In genomic region chr3:106548971-106549370, GRCm38 (mm10) we compare ENCODE assay signal across 8 mouse cellular contexts. TPM values are rescaled to one million over a fixed set of nuclear protein-coding genes. Genes with fewer than 3 reads are reported as not detected.
A peak's percentile ranks its signal among the peaks of the same experiment; 100 is the strongest.
DNase-seq lines count a peak whose midpoint lies in the region; ATAC-seq and TF ChIP-seq lines count a peak whose summit lies in the region.

No protein-coding gene starts in this region.

- no peak overlapping the region for H3K4me3 ChIP-seq in embryonic facial prominence, embryonic 12.5 days
- no peak overlapping the region for H3K4me3 ChIP-seq in intestine, embryonic 15.5 days (replicated peaks)
- H3K4me3 ChIP-seq in midbrain, embryonic 14.5 days (replicated peaks; ENCODE audit: low read depth, low read length) = no peak overlapping the region; the same call in 1 of the 2 replicates
- no peak overlapping the region for H3K4me3 ChIP-seq in thymus, adult 2 months (ENCODE audit: control insufficient read depth, insufficient read depth, low read length)

- no peaks in the 10 kb centered on the region for H3K9me3 ChIP-seq in embryonic facial prominence, embryonic 12.5 days
- no peaks in the 10 kb centered on the region for H3K9me3 ChIP-seq in intestine, embryonic 15.5 days
- no peaks in the 10 kb centered on the region for H3K9me3 ChIP-seq in midbrain, embryonic 14.5 days (ENCODE audit: control insufficient read depth, low read length)

- H3K27ac ChIP-seq in embryonic facial prominence, embryonic 12.5 days = no peak overlapping the region
- H3K27ac ChIP-seq in intestine, embryonic 15.5 days = no peak overlapping the region
- H3K27ac ChIP-seq in midbrain, embryonic 14.5 days (replicated peaks; ENCODE audit: low read depth, low read length) = no peak overlapping the region
- H3K27ac ChIP-seq in thymus, adult 2 months (ENCODE audit: control insufficient read depth, insufficient read depth, low read length) = no peak overlapping the region

- H3K9ac ChIP-seq in embryonic facial prominence, embryonic 12.5 days = no peak overlapping the region
- H3K9ac ChIP-seq in intestine, embryonic 15.5 days = no peak overlapping the region
- H3K9ac ChIP-seq in midbrain, embryonic 14.5 days (replicated peaks; ENCODE audit: low read length) = no peak overlapping the region

- peak overlapping the region; percentile 32 for H3K4me2 ChIP-seq in embryonic facial prominence, embryonic 12.5 days (replicated peaks)
- peak overlapping the region; percentile 57 for H3K4me2 ChIP-seq in intestine, embryonic 15.5 days (replicated peaks)
- H3K4me2 ChIP-seq in midbrain, embryonic 14.5 days (ENCODE audit: low read length) = peak overlapping the region; percentile 71

- DNase-seq in kidney, adult 11 months = peak; percentile 15
- DNase-seq in kidney, postnatal 10 days = no peak
- no peak for DNase-seq in midbrain, embryonic 14.5 days
- no peak for DNase-seq in thymus, postnatal 4 days
- DNase-seq in thymus, adult 2 months = no peak

- no peak for ATAC-seq in embryonic facial prominence, embryonic 12.5 days (ENCODE audit: insufficient number of reproducible peaks, insufficient read depth, low FRiP score, low TSS enrichment)
- no peak for ATAC-seq in intestine, embryonic 15.5 days
- ATAC-seq in midbrain, embryonic 14.5 days (ENCODE audit: low FRiP score, low TSS enrichment) = no peak
- ATAC-seq in granulocyte monocyte progenitor cell, adult 5-6 weeks (replicated peaks; ENCODE audit: poor library complexity, severe bottlenecking) = no peak

- peaks cover 5% of the 10 kb centered on the region; the same call in 1 of the 2 replicates for H3K36me3 ChIP-seq in embryonic facial prominence, embryonic 12.5 days
- peaks cover 2% of the 10 kb centered on the region; the same call in 1 of the 2 replicates for H3K36me3 ChIP-seq in intestine, embryonic 15.5 days
- peaks cover 12% of the 10 kb centered on the region for H3K36me3 ChIP-seq in midbrain, embryonic 14.5 days (ENCODE audit: control insufficient read depth, insufficient read depth, low read length)
- no peaks in the 10 kb centered on the region for H3K36me3 ChIP-seq in thymus, adult 2 months (ENCODE audit: control insufficient read depth, insufficient read depth, low read length)

- no peak for TF ChIP-seq POLR2A in thymus, adult 2 months (IDR thresholded peaks at IDR 0.05; ENCODE audit: control insufficient read depth, extremely low read depth, insufficient read depth, low read length, poor library complexity)

- no peaks in the 10 kb centered on the region for H3K27me3 ChIP-seq in embryonic facial prominence, embryonic 12.5 days
- H3K27me3 ChIP-seq in intestine, embryonic 15.5 days (replicated peaks) = no peaks in the 10 kb centered on the region
- H3K27me3 ChIP-seq in midbrain, embryonic 14.5 days (ENCODE audit: control insufficient read depth, insufficient read depth, low read length) = no peaks in the 10 kb centered on the region
- H3K27me3 ChIP-seq in thymus, adult 2 months (ENCODE audit: control insufficient read depth, insufficient read depth, low read length) = no peaks in the 10 kb centered on the region

- TF ChIP-seq CTCF in thymus, adult 2 months (IDR thresholded peaks at IDR 0.05; ENCODE audit: borderline replicate concordance, control insufficient read depth, extremely low read depth, insufficient read depth, low read length, poor library complexity) = no peak

- WGBS in embryonic facial prominence, embryonic 12.5 days = 49% methylated on average over 3 of the region's 3 CpGs
- WGBS in intestine, embryonic 15.5 days = 12% methylated on average over 3 of the region's 3 CpGs
- 56% methylated on average over 3 of the region's 3 CpGs for WGBS in midbrain, embryonic 14.5 days
- WGBS in thymus, adult 2 months = 80% methylated on average over 3 of the region's 3 CpGs

- peaks cover 9% of the 10 kb centered on the region; the same call in 1 of the 2 replicates for H3K4me1 ChIP-seq in embryonic facial prominence, embryonic 12.5 days
- 0 out of 2 replicates have a peak, but pooled peaks cover 2% of the 10 kb centered on the region for H3K4me1 ChIP-seq in intestine, embryonic 15.5 days (replicated peaks)
- H3K4me1 ChIP-seq in midbrain, embryonic 14.5 days (ENCODE audit: control insufficient read depth, insufficient read depth, low read length) = peaks cover 15% of the 10 kb centered on the region
- 0 out of 2 replicates have a peak, but pooled peaks cover under 1% of the 10 kb centered on the region for H3K4me1 ChIP-seq in thymus, adult 2 months (replicated peaks; ENCODE audit: control insufficient read depth, insufficient read depth, low read length)

RNA-seq across cellular contexts. Expression of gene Cept1, which starts 1.4 kb away (rescaled TPM):
- 46.4 and 47.2 TPM in 2 replicates for polyA plus RNA-seq in embryonic facial prominence, embryonic 12.5 days (2016; fragmentation: Nextera tagmentation; extraction: Ambion mirVana)
- 59.6 and 61.6 TPM in 2 replicates for polyA plus RNA-seq in intestine, embryonic 15.5 days (2015; fragmentation: Nextera tagmentation; extraction: Ambion mirVana)
- 46.4 and 51.8 TPM in 2 replicates for polyA plus RNA-seq in midbrain, embryonic 14.5 days (2014; fragmentation: Nextera tagmentation; extraction: Ambion mirVana)
- total RNA-seq in granulocyte monocyte progenitor cell, adult 5-6 weeks (2014; fragmentation: Nextera tagmentation) = 33.0 and 34.0 TPM in 2 replicates
- total RNA-seq in granulocyte monocyte progenitor cell, adult 5-6 weeks (2017) = 84.5 and 103 TPM in 2 replicates
- polyA plus RNA-seq in thymus, adult 2 months (2012; rRNA removed) = 22.7 and 24.4 TPM in 2 replicates

RNA-seq across cellular contexts. Expression of gene Dram2, which starts 1.4 kb away (rescaled TPM):
- 42.7 and 45.0 TPM in 2 replicates for polyA plus RNA-seq in embryonic facial prominence, embryonic 12.5 days (2016; fragmentation: Nextera tagmentation; extraction: Ambion mirVana)
- polyA plus RNA-seq in intestine, embryonic 15.5 days (2015; fragmentation: Nextera tagmentation; extraction: Ambion mirVana) = 104 TPM in 2 replicates
- 66.7 and 67.7 TPM in 2 replicates for polyA plus RNA-seq in midbrain, embryonic 14.5 days (2014; fragmentation: Nextera tagmentation; extraction: Ambion mirVana)
- total RNA-seq in granulocyte monocyte progenitor cell, adult 5-6 weeks (2014; fragmentation: Nextera tagmentation) = 11.1 and 32.5 TPM in 2 replicates
- total RNA-seq in granulocyte monocyte progenitor cell, adult 5-6 weeks (2017) = 13.2 and 26.4 TPM in 2 replicates
- 19.9 and 28.3 TPM in 2 replicates for polyA plus RNA-seq in thymus, adult 2 months (2012; rRNA removed)
